Mouse (Mus musculus) urinary bladder, postnatal 4 days (tissue): Measurements from ENCODE around the gene Gm28360.
"Not testable (repeated sequence)": the region's sequence is repeated elsewhere in the genome, so short reads cannot be mapped to it uniquely, and the experiment has no call there.

Experiments
- DNase-seq, 2 experiments: peaks; one replicate each; pipeline ENCODE4 v3.0.0; 2021 to 2022; ENCODE audit warnings: low spot score in 2 of 2

Gene Gm28360

GRCm38 (mm10) chr1:117829781-117830180, at the start of gene Gm28360:
Gm28360 (plus strand) TSS chr1:117830081.
- not testable (repeated sequence) for DNase-seq

- not testable (repeated sequence) for DNase-seq
These were observed 49.0 kb upstream of the Gm28360 start, which contains the start of gene B020011L13Rik for GRCm38 (mm10) chr1:117780833-117781232. B020011L13Rik (plus strand) TSS chr1:117781133.

- DNase-seq = not testable (repeated sequence)
These were observed 13.6 kb upstream of the Gm28360 start for GRCm38 (mm10) chr1:117816271-117816670.

- DNase-seq = not testable (repeated sequence)
These were observed 21.8 kb downstream of the Gm28360 start for GRCm38 (mm10) chr1:117851718-117852117.
